Mouse (Mus musculus) gonadal fat pad, adult 2 months (tissue): ENCODE results near the gene Gzf1. TPM values are rescaled to one million over a fixed set of nuclear protein-coding genes. Genes with fewer than 3 reads are reported as not detected.

ENCODE experiments used
- DNase-seq: peaks from one replicate; pipeline ENCODE4 v3.0.0-alpha.2; 2012; ENCODE audit warnings: low read depth
- polyA plus RNA-seq: library from polyadenylated mRNA; depleted of rRNA; stranded (reverse); fragments of >200 nt; gene quantifications from 2 replicates; pipeline ENCODE4 v1.2.3, GENCODE M21; 2012; rRNA removed

Gzf1 gene
- polyA plus RNA-seq = 14.4 and 14.5 TPM in 2 replicates

- DNase-seq = no peak
These were observed at the start of gene Gzf1 for GRCm38 (mm10) chr2:148680775-148681291. Gene Gzf1, plus strand, starts transcription at chr2:148681023.

- peak; percentile 98 for DNase-seq
These were observed 49.2 kb upstream of the Gzf1 start for GRCm38 (mm10) chr2:148631602-148632001.

- no peak for DNase-seq
These were observed 46.4 kb upstream of the Gzf1 start for GRCm38 (mm10) chr2:148634466-148634865.

- DNase-seq = no peak
These were observed 38.0 kb upstream of the Gzf1 start for GRCm38 (mm10) chr2:148642610-148643370.

GRCm38 (mm10) chr2:148644421-148645000, 36.3 kb upstream of the Gzf1 start:
- DNase-seq = no peak

- DNase-seq = no peak
These were observed 30.1 kb upstream of the Gzf1 start for GRCm38 (mm10) chr2:148650587-148651357.

- DNase-seq = no peak
These were observed 25.9 kb upstream of the Gzf1 start for GRCm38 (mm10) chr2:148654961-148655360.

- DNase-seq = no peak
These were observed 17.4 kb upstream of the Gzf1 start for GRCm38 (mm10) chr2:148663458-148663857.

- no peak for DNase-seq
These were observed 8.4 kb upstream of the Gzf1 start, which contains the start of gene Nxt1 for GRCm38 (mm10) chr2:148672199-148673096. Gene Nxt1, plus strand, starts transcription at chr2:148672601.

GRCm38 (mm10) chr2:148677801-148678200, 3.0 kb upstream of the Gzf1 start:
- no peak for DNase-seq

- no peak for DNase-seq
These were observed 1.5 kb upstream of the Gzf1 start for GRCm38 (mm10) chr2:148679346-148679745.

- no peak for DNase-seq
These were observed 653 bp downstream of the Gzf1 start for GRCm38 (mm10) chr2:148681461-148681891.

GRCm38 (mm10) chr2:148683031-148683430, 2.2 kb downstream of the Gzf1 start:
- DNase-seq = no peak

- DNase-seq = peak; percentile 86
These were observed 4.1 kb downstream of the Gzf1 start for GRCm38 (mm10) chr2:148684972-148685371.

- no peak for DNase-seq
These were observed 4.9 kb downstream of the Gzf1 start for GRCm38 (mm10) chr2:148685709-148686108.

GRCm38 (mm10) chr2:148686862-148687261, 6.0 kb downstream of the Gzf1 start:
- DNase-seq = no peak

GRCm38 (mm10) chr2:148687971-148688370, 7.1 kb downstream of the Gzf1 start:
- DNase-seq = no peak

GRCm38 (mm10) chr2:148689444-148690140, 8.8 kb downstream of the Gzf1 start:
- DNase-seq = no peak

- no peak for DNase-seq
These were observed 9.5 kb downstream of the Gzf1 start for GRCm38 (mm10) chr2:148690291-148690690.

- DNase-seq = no peak
These were observed 10.0 kb downstream of the Gzf1 start for GRCm38 (mm10) chr2:148690781-148691180.

GRCm38 (mm10) chr2:148698571-148698970, 17.7 kb downstream of the Gzf1 start:
- no peak for DNase-seq
